Mouse (Mus musculus) urinary bladder, postnatal 36 days (tissue): ENCODE data around the gene Med12l.
"Not testable (repeated sequence)": the region's sequence is repeated elsewhere in the genome, so short reads cannot be mapped to it uniquely, and the experiment has no call there.

ENCODE experiments used
- DNase-seq, 2 experiments: peaks; one replicate each; pipeline ENCODE4 v3.0.0; 2022; ENCODE audit warnings: low spot score in 2 of 2, mixed read lengths in 1 of 2

Gene Med12l

GRCm38 (mm10) chr3:59139651-59140051, 134.0 kb downstream of the Med12l start:
- no peak for DNase-seq

GRCm38 (mm10) chr3:59140115-59140514, 134.5 kb downstream of the Med12l start:
- no peak for DNase-seq

GRCm38 (mm10) chr3:59140941-59141340, 135.3 kb downstream of the Med12l start:
- DNase-seq: not testable (repeated sequence)

GRCm38 (mm10) chr3:59141507-59142305, 136.1 kb downstream of the Med12l start:
- DNase-seq: no peak

GRCm38 (mm10) chr3:59145194-59145593, 139.6 kb downstream of the Med12l start:
- DNase-seq: no peak

GRCm38 (mm10) chr3:59149646-59150045, 144.0 kb downstream of the Med12l start:
- no peak for DNase-seq

- no peak for DNase-seq
Measured at GRCm38 (mm10) chr3:59150624-59151023, 145.0 kb downstream of the Med12l start.

GRCm38 (mm10) chr3:59153424-59153823, 147.8 kb downstream of the Med12l start, which contains the start of gene P2ry14:
Gene P2ry14, minus strand, starts transcription at chr3:59153618.
- no peak for DNase-seq

GRCm38 (mm10) chr3:59154888-59155287, 149.3 kb downstream of the Med12l start:
- no peak for DNase-seq

- no peak for DNase-seq
Measured at GRCm38 (mm10) chr3:59155404-59155803, 149.8 kb downstream of the Med12l start.

- DNase-seq: no peak
Measured at GRCm38 (mm10) chr3:59157048-59157447, 151.4 kb downstream of the Med12l start.

GRCm38 (mm10) chr3:59160465-59160864, 154.8 kb downstream of the Med12l start:
- DNase-seq: no peak

GRCm38 (mm10) chr3:59167417-59168054, 161.9 kb downstream of the Med12l start:
- no peak for DNase-seq

GRCm38 (mm10) chr3:59168476-59168875, 162.9 kb downstream of the Med12l start:
- no peak for DNase-seq

- no peak for DNase-seq
Measured at GRCm38 (mm10) chr3:59169215-59169614, 163.6 kb downstream of the Med12l start.

- DNase-seq: no peak
Measured at GRCm38 (mm10) chr3:59169921-59170627, 164.4 kb downstream of the Med12l start.

GRCm38 (mm10) chr3:59174426-59175154, 169.0 kb downstream of the Med12l start:
- DNase-seq: no peak

GRCm38 (mm10) chr3:59175234-59175633, 169.6 kb downstream of the Med12l start:
- DNase-seq: peak; percentile 26 to 58

GRCm38 (mm10) chr3:59176871-59177270, 171.2 kb downstream of the Med12l start:
- no peak for DNase-seq

- DNase-seq: no peak
Measured at GRCm38 (mm10) chr3:59181134-59181533, 175.5 kb downstream of the Med12l start.

GRCm38 (mm10) chr3:59182129-59182528, 176.5 kb downstream of the Med12l start:
- no peak for DNase-seq

GRCm38 (mm10) chr3:59185662-59186061, 180.0 kb downstream of the Med12l start:
- no peak for DNase-seq
